Mouse (Mus musculus) cerebellum, adult 2 months (tissue): ENCODE data around the gene Garnl3. TPM values are rescaled to one million over a fixed set of nuclear protein-coding genes. Genes with fewer than 3 reads are reported as not detected.

Experiments used
- DNase-seq, 2 experiments: peaks; one replicate each; pipeline ENCODE4 v3.0.0; 2021
- H3K27ac ChIP-seq: fragments of 200-500 bp; 2 replicates; pipeline ENCODE4 v1.5.1; 2012; ENCODE audit warnings: low read length, control low read depth, inconsistent platforms; ENCODE audit not compliant: insufficient read depth
- H3K27me3 ChIP-seq: fragments of 200-500 bp; 2 replicates; pipeline ENCODE4 v1.6.1; 2012; ENCODE audit warnings: inconsistent platforms, mild to moderate bottlenecking, low read length, moderate library complexity; ENCODE audit not compliant: control insufficient read depth, insufficient read depth
- H3K4me1 ChIP-seq: fragments of 200-500 bp; 2 replicates; pipeline ENCODE4 v1.6.1; 2011; ENCODE audit warnings: low read length; ENCODE audit not compliant: control insufficient read depth, insufficient read depth
- H3K4me3 ChIP-seq: fragments of 200-500 bp; replicated peaks from 2 replicates; pipeline ENCODE3; 2011; ENCODE audit warnings: mild to moderate bottlenecking, low read depth, low read length, control low read depth; ENCODE audit not compliant: insufficient read depth
- CTCF ChIP-seq: fragments of 200-500 bp; IDR thresholded peaks from 2 replicates; pipeline ENCODE4 v1.5.1; 2011; ENCODE audit warnings: low read depth, mild to moderate bottlenecking, control low read depth, low read length, moderate library complexity, borderline replicate concordance; ENCODE audit not compliant: insufficient read depth
- POLR2A ChIP-seq: fragments of 200-500 bp; IDR thresholded peaks from 2 replicates; pipeline ENCODE4 v1.6.1; 2011; ENCODE audit warnings: low read length, control low read depth, borderline replicate concordance; ENCODE audit not compliant: insufficient read depth
- WGBS: fragments of 180-500 bp; shearing (Covaris S2); methylation state at CpG from one replicate; pipeline ENCODE4 v1.1.7; 2018; 5-methylcytosine and 5-hydroxymethylcytosine counted together
- polyA plus RNA-seq: library from polyadenylated mRNA; depleted of rRNA; stranded (reverse); fragments of >200 nt; gene quantifications from 2 replicates; pipeline ENCODE4 v1.2.3, GENCODE M21; 2012

Garnl3 gene
- polyA plus RNA-seq, 1 experiment = 120 TPM

DNA sequence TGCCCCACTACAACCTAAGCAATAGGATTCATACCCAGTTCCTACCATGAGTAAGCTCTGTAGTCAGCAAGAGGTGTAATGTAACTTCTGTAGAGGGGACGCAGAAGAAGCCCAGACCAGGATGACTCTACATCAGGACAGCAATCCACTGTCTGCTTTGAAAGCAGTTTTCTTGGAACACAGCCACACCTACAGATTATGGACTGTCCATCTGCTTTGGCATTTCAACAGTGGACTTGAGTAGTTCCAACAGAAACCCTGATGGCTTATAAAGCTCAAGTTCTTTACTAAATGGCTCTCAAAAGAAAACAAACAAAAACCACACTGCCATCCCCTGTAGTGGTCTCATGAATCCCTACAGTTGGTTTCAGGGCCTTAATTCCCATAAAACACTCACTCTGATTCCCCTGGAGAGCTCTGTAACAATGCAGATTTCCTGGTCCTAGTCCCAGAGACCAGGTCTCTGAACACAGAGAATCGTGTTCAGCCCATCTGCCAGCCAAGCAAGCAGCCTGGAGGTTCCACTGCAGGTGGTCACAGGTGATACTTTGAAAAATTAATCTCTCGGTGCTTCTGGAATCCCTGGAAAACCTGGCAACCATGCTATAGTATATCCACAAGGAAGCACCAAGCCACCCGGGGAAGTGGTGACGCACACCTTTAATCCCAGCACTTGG, 42.0 kb downstream of the Garnl3 start:
- TF ChIP-seq CTCF (no peak), POLR2A (no peak)
- WGBS = 15% methylated on average over 5 of the region's 5 CpGs

DNA sequence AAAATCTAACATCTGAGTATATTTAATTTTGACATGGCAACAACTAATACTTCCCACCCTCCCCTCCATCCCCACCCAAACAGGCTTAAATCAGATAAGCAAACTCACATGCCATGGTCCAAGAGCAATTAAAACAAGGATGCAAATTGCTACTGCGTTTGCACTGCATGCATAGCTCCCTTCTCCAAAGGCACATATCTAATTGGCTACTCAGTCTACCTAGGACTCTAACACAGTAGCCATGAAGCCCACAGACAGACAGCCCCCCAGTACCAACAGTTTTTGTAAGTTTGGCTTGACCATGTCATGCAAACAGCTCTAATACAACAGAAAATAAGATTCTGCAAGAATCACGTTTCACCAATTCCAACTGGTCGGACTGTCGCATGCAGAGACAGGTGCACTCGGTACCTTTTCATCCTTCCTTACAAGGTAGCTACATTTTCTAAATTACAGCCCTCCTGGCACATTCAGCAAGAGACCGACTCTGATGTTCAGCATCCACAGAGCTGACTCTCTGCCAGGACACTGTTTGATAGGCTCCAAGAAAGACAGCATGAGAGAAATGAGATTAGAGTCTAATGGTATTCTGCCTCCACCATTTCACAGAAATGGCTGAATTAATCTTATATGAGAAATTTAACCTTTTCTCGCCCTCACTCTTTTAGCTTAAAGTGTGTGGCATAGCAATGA, 44.6 kb downstream of the Garnl3 start:
- H3K27me3 ChIP-seq = no peaks in the 10 kb centered on the region
- H3K4me1 ChIP-seq = peaks cover 33% of the 10 kb centered on the region
- peak; percentile 31 to 58 for DNase-seq
- WGBS = 38% methylated on average over 7 of the region's 7 CpGs
- peak overlapping the region; percentile 17; the same call in 1 of the 2 replicates for H3K27ac ChIP-seq
- TF ChIP-seq POLR2A = no peak
- TF ChIP-seq CTCF = no peak
- peak overlapping the region; percentile 26 for H3K4me3 ChIP-seq

More for the DNA sequence above, 42.0 kb downstream of the Garnl3 start:
- Histone ChIP-seq H3K4me3 (no peak overlapping the region), H3K27ac (no peak overlapping the region), H3K27me3 (no peaks in the 10 kb centered on the region), H3K4me1 (peaks cover 33% of the 10 kb centered on the region)
- peak; percentile 69 to 87 for DNase-seq

DNA sequence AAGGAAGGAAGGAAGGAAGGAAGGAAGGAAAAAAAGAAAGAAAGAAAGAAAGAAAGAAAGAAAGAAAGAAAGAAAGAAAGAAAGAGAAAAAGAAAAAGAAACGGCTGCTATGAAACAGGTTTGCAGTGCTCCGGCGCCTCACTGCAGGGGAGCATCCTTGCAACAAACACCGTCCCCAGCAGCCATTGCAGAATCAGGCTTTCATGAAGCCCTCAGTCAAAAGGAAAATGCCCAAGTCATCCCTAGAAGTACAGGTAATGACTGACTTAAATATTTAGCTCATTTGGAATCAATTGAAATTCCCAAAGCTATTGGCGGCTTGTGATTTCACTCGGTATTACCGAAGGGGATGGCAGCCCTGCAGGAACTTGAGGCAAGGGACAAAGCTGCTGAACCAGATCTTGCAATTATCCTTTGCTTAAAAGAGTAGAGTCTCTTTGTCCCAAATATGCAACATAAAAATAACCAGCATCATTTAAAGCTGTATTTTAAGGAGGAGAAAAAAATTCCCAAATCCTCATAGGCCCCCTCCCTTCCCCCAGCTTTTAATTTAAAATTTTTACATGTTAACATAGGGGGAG, 45.3 kb downstream of the Garnl3 start:
- Histone ChIP-seq H3K4me3 (peak overlapping the region; percentile 51), H3K27me3 (no peaks in the 10 kb centered on the region), H3K27ac (peak overlapping the region; percentile 61; the same call in 1 of the 2 replicates), H3K4me1 (peaks cover 32% of the 10 kb centered on the region)
- no peak for TF ChIP-seq POLR2A
- TF ChIP-seq CTCF = no peak
- WGBS = 41% methylated on average over 7 of the region's 7 CpGs
- DNase-seq = peak; percentile 30 to 33

DNA sequence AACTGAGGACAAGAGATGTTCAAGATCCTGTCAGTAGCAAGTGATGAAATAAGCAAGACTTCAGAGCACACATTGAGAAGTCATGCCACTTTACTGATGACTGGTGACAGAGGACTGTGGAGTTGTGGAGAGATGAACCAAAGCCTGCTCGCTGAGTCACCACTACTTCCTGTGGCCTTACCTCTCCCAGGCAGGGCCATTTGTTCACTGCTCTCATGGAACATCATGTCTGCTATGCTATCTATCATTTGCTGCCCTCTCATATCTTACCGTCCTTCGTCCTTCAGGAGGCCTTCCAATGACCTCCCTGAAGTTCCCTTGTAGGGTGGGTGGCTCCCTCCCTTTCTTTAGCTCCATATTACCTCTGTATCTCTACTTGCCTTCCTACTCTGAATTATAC, 47.2 kb downstream of the Garnl3 start:
- TF ChIP-seq POLR2A (no peak), CTCF (no peak)

DNA sequence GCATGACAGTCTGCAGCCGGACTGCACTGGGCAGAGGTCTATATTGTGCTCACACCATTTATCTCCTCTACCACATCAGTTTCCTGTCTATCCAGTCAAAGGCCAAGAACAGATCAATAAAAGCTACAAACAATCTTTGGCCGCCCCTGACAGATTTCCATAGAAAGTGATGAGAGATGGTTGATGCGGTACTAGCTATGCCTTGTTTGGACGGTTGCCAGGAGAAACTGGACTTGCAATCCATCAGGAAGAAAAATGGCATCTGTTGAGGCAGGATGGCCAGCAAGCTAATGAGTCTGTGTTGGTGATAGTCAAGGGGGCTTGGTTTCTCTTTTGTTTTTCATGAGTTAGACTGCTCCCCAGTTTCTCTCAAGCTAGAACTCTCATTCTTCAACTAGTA, 51.3 kb downstream of the Garnl3 start:
- H3K27me3 ChIP-seq = no peaks in the 10 kb centered on the region
- H3K4me3 ChIP-seq = no peak overlapping the region
- 50% methylated on average over 4 of the region's 4 CpGs for WGBS
- H3K27ac ChIP-seq = no peak overlapping the region
- TF ChIP-seq POLR2A = no peak
- TF ChIP-seq CTCF = no peak
- H3K4me1 ChIP-seq = peaks cover 5% of the 10 kb centered on the region
- no peak for DNase-seq

More for the DNA sequence above, 47.2 kb downstream of the Garnl3 start:
- Histone ChIP-seq H3K4me1 (peaks cover 28% of the 10 kb centered on the region), H3K4me3 (no peak overlapping the region), H3K27me3 (no peaks in the 10 kb centered on the region), H3K27ac (no peak overlapping the region)
- 93% methylated on average over 3 of the region's 3 CpGs for WGBS
- DNase-seq = no peak

- peak; percentile 35 to 55 for DNase-seq
- no peak overlapping the region for H3K4me3 ChIP-seq
- no peak for TF ChIP-seq POLR2A
- TF ChIP-seq CTCF = peak; percentile 63
- 53% methylated on average over 3 of the region's 3 CpGs for WGBS
- peaks cover 5% of the 10 kb centered on the region for H3K4me1 ChIP-seq
- H3K27me3 ChIP-seq = no peaks in the 10 kb centered on the region
- no peak overlapping the region for H3K27ac ChIP-seq
Measured at GRCm38 (mm10) chr2:33077252-33077651, 54.2 kb downstream of the Garnl3 start.

- Histone ChIP-seq H3K4me1 (peaks cover 1% of the 10 kb centered on the region), H3K27ac (no peak overlapping the region), H3K27me3 (no peaks in the 10 kb centered on the region), H3K4me3 (no peak overlapping the region)
- TF ChIP-seq POLR2A = no peak
- no peak for TF ChIP-seq CTCF
- WGBS = 82% methylated on average over 2 of the region's 2 CpGs
- DNase-seq = no peak
Measured at GRCm38 (mm10) chr2:33074931-33075330, 56.5 kb downstream of the Garnl3 start.
